Mouse (Mus musculus): Measurements from ENCODE around the gene Usp19.

Usp19 gene

GRCm38 (mm10) chr9:108490559-108491285 lies at the start of gene Usp19:
Gene Usp19 (plus strand): TSS chr9:108490602.
- peak; percentile 98 for DNase-seq

DNA sequence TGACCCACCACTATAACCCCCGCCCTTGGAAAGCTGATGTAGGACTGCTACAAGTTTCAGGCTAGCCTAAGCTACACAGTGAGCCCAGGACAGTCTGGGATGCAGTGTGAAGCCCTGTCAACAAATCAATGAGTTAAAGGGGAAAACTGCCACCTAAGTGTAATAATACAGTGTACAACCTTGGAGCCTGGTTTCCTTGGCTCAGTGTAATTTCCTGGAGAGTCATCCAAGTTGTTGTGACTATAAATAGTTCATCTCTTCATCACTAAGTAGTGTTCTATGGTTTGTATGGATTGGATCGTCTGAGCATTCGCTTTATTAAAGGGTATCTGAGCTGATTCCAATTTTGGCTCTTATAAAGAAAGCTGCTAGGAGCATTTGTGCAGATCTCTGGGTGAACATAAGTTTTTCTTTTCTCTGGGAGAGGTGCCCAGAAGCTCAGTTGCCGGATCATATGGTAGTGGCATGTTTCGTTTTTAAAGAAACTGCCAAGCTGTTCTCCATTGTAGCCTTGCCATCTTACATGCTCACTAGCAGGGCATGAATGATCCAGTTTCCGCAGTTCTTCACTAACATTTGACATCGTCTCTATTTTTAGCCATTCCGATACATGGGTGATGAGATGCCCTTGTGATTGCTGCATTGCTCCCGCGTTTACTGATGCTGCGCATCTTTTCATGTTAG lies 49.0 kb upstream of the Usp19 start:
- DNase-seq, result no peak

- DNase-seq, result no peak
Measured at GRCm38 (mm10) chr9:108445125-108445524, 45.3 kb upstream of the Usp19 start.

DNA sequence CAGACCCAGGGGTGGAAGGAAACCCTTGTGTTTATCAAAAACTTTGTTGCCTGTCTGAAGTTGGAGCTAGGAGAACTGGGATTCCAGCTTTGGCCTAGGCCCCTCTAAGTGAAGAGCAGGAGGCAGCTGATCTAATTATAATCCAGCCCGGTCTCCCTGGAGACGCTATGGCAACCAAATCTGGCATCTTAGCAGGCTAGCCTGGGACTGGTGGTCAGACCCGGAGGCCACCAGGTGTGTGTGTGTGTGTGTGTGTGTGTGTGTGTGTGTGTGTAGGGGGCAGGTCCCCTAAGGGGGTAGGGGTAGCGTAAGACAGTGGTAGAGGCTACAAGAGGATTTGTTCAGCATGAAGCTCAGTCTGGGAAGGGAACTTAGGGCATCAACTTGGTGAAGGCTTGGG lies 40.5 kb upstream of the Usp19 start:
- no peak for DNase-seq

GRCm38 (mm10) chr9:108450292-108451169 lies 39.9 kb upstream of the Usp19 start:
- peak; percentile 50 for DNase-seq

DNA sequence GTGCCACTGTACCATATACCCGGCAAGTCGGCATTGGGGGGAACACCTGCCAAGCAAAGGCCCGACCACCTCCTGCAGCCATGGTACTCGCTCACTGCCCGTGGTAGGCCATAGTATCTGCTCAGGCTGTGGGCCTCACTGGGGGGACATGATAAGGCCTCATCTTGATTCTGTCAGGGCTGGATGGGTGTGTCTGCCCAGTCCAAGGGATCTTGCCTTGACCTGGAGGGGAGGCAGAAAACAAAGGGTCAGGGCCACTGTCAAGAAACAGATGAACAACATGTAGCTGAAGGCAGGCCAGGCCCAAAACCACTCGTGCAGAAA lies 39.3 kb upstream of the Usp19 start:
- DNase-seq, result no peak

DNA sequence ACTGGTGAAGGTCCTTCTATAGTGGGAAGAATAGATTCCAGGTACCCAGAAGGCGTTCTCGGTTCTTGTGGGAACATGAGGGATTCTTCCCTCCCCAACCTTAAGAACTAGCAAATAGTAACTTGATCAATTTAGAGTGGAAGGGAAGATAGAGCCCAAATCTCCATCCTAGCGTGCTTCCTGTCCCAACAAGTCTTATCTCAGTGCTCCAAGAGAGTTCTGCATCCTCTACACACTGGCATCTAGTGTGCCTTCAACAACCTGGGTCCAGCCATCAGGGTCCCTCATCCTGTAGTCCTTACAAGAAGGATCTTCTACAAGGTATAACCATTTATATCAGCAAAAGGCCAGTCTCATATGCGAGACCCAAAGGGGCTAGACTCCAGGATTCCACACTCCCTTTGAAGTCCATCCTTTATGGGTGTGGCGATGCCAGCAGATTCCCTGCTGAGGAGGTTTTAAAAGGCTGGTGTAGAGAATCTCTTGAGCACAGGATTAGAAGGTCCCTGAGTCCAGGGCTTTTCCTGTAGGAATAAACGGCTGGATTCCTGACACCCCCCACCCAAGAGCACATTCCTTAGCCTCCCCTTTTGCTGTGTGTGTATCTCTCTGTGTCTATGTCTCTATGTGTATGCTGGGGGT lies 38.8 kb upstream of the Usp19 start:
- no peak for DNase-seq

GRCm38 (mm10) chr9:108452291-108452906 lies 38.0 kb upstream of the Usp19 start:
- peak; percentile 90 for DNase-seq

GRCm38 (mm10) chr9:108452911-108453310 lies 37.5 kb upstream of the Usp19 start:
- no peak for DNase-seq

DNA sequence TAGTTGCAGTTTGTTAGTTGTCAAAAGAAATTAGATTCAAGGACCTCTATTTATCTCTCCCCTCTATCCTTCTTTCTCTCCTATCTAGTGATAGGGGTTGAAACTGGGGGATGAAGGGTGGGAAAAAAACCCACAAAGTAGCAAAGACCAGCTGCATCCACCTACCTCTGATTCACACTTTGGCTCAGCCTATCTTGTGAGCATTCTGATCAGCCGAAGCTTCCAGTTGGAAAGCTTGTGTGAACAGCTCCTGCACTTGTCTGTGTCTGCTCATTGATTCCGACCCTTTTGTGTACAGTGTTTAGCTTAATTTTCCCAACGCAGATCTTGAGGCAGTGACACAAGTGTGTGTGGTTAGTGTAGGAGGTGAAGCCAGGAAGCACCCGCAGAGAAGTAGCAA lies 36.9 kb upstream of the Usp19 start:
- DNase-seq, result no peak

GRCm38 (mm10) chr9:108454429-108454828 lies 36.0 kb upstream of the Usp19 start:
- DNase-seq, result no peak

DNA sequence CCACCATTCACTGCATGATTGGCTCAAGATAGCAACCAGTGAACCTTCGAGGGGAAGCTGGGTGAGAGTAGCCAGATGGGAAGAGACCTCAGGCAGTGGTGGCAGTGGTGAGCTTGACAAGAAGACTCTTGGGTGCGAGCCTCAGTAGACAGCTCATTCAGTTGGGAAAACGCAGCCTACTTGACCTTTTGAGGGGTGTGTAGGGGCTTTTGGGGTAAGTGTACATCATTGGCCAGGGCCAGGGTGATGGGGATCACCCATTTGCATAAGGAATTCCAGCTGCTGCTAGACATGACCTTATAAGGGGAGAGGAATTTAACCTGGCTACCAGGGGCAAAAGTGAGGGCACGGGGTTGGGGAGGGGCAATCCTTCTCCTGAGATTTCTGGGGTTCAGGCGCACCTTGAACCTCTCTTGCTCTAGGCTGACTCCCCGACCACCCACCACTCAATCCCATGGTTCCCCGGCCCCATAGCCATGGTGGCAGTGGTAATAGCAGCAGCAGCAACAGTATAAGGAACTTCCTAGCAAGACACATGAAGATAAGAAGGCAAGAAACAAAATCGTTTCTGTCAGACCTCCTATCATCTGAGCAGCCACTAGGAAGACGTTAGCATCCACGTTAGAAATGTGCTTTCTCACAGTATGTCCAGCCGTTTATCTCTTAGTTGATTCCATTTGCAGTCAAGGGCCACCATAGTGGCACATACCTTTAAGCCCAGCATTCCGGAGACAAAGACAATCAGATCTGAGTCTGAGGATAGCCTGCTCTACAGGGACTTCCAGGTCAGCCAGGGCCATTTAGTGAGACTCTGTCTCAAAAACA lies 34.4 kb upstream of the Usp19 start:
- no peak for DNase-seq

DNA sequence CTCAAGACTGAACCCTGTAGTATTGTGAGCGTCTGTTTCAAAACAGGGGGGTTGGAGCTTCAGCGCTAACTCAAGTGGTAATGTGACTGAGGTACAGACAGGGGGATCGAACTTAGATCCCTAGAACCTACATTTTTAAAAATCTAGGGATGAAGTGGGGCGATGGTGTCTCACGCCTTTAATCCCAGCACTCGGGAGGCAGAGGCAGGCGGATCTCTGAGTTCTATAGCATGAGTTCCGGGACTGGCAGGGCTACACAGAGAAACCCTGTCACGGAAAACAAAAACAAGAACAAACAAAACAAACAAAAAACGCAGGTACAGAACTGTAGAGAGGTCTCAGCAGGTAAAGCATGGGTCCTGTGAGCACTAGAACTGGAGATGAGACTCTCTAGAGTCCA lies 33.4 kb upstream of the Usp19 start:
- no peak for DNase-seq

DNA sequence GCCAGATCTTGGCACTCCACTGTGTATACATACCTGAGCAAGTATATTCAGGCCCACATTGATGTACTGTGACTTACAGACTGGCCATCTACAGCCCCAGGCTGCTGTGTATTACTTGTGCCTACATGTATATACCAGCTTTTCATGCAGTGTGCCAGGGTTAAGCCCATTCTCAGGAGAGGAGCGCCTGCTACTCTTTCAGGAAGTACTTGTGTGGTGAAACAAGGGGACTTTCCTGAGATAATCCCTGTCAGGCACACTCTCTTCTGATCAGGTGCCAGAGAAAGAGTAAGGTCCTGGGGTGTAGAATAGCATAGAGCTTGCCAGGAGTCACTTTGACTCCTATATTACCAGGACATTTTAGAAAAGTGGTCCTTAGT lies 30.5 kb upstream of the Usp19 start:
- no peak for DNase-seq

- peak; percentile 90 for DNase-seq
Measured at GRCm38 (mm10) chr9:108460319-108461178, 29.9 kb upstream of the Usp19 start, which contains the start of gene Ccdc71. Gene Ccdc71 (plus strand): TSS chr9:108460527.

DNA sequence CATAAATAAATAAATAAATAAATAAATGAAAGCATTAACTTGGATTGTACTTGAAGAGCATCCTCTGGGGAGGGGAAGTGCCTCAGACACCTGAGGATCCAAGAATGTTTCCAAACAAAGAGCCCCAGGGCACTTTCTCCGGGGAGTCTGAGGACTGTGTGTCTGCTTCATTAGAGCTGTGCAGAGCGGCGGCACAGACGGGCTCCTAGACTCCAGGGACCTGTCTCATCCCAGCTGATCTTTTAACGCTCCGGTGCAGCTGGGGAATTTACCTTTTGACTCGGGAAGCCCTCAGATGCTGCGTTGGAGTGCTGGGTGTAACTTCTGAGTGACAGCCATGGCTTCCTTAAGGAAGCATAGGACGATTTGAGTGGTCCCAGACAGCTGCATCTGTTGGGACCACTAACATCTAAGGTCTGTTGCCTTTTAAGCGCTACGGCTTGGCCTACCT lies 29.2 kb upstream of the Usp19 start, which contains the start of gene Klhdc8b:
Gene Klhdc8b (minus strand): TSS at position 401 of the 451 bp plus-strand sequence.
- peak; percentile 48 for DNase-seq

- no peak for DNase-seq
Measured at GRCm38 (mm10) chr9:108461675-108462074, 28.7 kb upstream of the Usp19 start.

GRCm38 (mm10) chr9:108462192-108462591 lies 28.2 kb upstream of the Usp19 start:
- peak; percentile 46 for DNase-seq

DNA sequence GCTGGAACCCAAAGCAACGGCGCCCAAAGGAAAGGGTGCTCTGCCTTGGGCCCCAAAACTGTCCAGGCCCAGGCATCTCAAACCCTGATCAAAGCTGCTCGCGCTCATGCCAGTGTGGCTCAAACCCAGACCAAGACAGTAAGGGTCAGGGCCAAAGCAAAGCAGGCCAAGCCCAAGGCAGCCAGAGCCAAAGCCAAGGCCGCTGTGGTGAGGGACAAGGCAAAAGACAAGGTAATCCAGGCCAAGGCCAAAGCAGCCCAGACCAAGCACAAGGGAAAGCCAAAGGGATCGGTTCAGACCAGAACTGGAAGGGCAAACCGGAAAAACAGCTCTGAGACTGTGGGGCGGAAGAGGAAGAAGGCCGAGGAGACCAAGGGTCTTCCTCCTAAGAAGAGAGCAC lies 26.7 kb upstream of the Usp19 start:
- no peak for DNase-seq

GRCm38 (mm10) chr9:108466219-108466618 lies 24.2 kb upstream of the Usp19 start:
- DNase-seq, result no peak

DNA sequence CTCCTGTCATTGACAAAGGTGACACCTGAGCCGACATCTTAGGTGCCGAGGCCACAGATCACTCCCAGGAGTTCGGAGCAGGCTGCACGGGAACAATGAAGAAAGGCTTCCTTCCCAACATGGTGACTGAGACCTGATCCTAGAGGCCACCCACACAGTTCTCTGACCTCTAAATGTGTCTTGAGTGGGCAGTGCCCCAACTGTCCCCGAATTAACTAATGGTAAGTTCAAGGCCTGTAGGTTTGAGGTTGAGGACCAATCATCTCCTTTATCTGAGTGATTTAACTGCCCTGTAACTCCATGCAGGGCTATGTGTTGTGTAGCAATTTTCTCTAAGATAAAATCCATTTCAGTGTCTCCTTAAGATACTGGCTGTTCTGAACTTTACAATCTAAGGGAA lies 21.0 kb upstream of the Usp19 start:
- DNase-seq, result no peak

All from kidney, postnatal 14 days (tissue).